ENCODE assay signal across 10 mouse cellular contexts in genomic region chr19:46167169-46167568, GRCm38 (mm10). TPM values are rescaled to one million over a fixed set of nuclear protein-coding genes. Genes with fewer than 3 reads are reported as not detected.
"Had no signal": no experiment of that assay in that cellular context is flagged by ENCODE, and none has a peak within 500 bp of the region (broad histone marks: within the 10 kb centered on the region; RNA-seq: fewer than 3 reads in every experiment).

No protein-coding gene starts in this region.

RNA-seq across cellular contexts. Expression of gene Pitx3, which starts 19.0 kb away (rescaled TPM):
- total RNA-seq: neutrophil, adult 5-6 weeks had no signal
- polyA plus RNA-seq: neural tube, embryonic 14.5 days; small intestine, adult 2 months; spleen, adult 2 months; stomach, embryonic 14.5 days; stomach, embryonic 15.5 days; thymus, postnatal 0 days had no signal

RNA-seq across cellular contexts. Expression of gene Elovl3, which starts 35.5 kb away (rescaled TPM):
- total RNA-seq: neutrophil, adult 5-6 weeks had no signal
- polyA plus RNA-seq: neural tube, embryonic 13.5 days; neural tube, embryonic 14.5 days; small intestine, adult 2 months; spleen, adult 2 months; stomach, embryonic 14.5 days; stomach, embryonic 15.5 days; stomach, postnatal 0 days; urinary bladder, adult 2 months had no signal
